Mouse (Mus musculus) activated CD4-positive, CD25-positive, alpha-beta regulatory T cell, adult 4 months (primary cell): Measurements from ENCODE around the gene Mras. TPM values are rescaled to one million over a fixed set of nuclear protein-coding genes. Genes with fewer than 3 reads are reported as not detected.

Experiments
- ATAC-seq: one replicate; pipeline ENCODE4 v1.8.0; 2017
- polyA plus RNA-seq, 2 experiments: library from polyadenylated mRNA; unstranded; fragments of 100-300 nt; shearing (Covaris generic); gene quantifications; one replicate each; pipeline ENCODE4 v1.2.1; 2017

Mras gene
- polyA plus RNA-seq, 2 experiments from 2014 or later: not detected

DNA sequence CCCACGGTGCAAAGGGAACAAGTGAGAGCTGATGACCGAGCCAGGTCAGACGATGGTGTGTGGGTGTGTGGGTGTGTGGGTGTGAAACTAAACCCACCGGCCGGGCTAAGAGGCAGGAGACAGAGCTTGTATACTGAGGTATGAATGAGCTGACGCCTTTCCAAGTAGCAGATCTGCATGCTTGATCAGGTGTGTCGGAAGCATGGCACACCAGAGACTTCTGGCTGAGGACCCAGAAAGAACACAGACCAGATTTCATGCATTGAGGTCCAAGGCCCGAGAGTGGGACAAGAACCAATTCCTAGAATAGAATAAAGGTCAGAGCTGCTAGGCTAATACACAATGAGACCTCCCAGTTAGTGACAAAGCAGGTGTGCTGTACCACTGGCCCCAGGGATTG lies 1.9 kb upstream of the Mras start:
- ATAC-seq: no peak

- ATAC-seq: no peak
These were observed 792 bp upstream of the Mras start for GRCm38 (mm10) chr9:99437781-99438565.

GRCm38 (mm10) chr9:99436182-99437030 lies 775 bp downstream of the Mras start:
- peak; percentile 49 for ATAC-seq

DNA sequence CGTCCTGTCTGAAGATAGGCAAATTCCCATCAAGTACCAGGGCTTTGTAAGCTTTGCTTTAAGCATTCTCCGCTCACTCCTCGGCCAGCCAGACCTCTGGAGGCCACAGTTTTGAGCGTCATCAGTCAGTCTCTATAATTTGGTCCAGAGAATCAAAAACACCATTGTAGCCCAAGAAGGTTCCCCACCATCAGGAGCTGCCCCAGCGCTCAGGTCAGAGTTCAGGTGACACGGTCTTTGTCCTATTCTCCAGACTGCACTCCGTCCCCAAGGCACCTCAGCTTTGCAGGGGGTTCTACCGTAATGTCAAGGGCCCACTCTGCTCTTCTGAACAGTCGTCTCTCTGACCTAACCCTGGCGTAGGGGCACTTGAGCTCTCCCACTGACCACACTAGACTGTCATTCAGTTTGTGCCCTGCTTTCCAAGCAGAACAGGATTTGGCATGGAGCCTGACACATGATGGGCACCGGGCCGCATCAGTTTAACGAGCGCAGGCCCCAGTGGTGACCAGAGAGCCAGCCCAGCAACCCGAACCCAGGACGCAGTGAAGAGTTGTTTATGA lies 1.5 kb downstream of the Mras start:
- no peak for ATAC-seq

DNA sequence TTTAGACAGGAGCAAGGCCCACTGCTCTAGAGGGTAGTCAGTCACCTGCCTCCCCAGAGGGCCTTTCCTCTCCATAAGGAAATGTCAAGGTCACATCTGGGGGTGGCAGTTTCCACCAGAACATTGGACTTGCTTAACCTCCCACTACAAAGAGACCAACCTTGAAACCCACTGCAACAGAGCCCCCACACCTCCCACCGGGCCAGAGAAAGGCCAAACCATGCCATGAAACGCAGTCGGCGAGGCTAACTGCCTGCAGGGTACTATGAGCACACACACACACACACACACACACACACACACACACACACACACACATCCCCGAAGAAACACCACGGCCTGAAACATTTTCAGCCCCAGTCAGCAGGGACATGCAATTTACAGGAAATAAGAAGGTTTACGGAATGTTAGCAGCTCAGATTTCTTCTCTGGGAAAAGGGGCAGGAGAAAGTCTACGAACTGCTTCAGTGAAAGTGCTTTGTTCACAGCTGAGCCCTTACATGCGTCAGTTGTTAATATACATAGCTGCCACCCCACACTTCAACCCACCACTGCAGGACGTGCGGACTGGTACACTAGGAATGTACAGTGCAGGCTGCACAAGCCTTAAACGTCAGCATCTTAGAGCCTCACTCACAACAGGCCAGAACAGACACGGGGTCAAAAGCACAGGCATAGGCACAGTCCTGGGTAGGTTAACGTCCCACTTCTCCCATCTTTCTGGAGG lies 2.1 kb downstream of the Mras start:
- no peak for ATAC-seq

GRCm38 (mm10) chr9:99432478-99432877 lies 4.7 kb downstream of the Mras start:
- no peak for ATAC-seq

GRCm38 (mm10) chr9:99431963-99432362 lies 5.2 kb downstream of the Mras start:
- no peak for ATAC-seq

DNA sequence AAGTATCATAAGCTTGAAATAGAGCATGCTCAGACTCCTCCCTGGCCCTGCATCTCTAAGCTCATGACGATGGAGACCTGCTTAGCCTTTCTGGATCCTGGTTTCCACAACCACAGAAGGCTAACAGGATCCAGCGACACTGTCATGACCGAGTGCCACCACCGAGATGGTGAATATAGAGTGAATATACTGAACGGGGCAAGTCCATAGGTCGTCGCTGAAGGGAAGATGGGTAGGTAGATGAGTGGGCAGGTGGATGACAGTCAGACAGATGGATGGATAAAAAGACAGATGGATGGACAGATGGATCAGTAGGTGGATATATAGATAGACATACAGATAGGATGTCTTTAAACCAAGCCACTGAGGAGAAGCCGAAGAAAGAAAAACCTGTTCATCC lies 5.8 kb downstream of the Mras start:
- no peak for ATAC-seq

- ATAC-seq: no peak
These were observed 6.4 kb downstream of the Mras start for GRCm38 (mm10) chr9:99430806-99431205.

DNA sequence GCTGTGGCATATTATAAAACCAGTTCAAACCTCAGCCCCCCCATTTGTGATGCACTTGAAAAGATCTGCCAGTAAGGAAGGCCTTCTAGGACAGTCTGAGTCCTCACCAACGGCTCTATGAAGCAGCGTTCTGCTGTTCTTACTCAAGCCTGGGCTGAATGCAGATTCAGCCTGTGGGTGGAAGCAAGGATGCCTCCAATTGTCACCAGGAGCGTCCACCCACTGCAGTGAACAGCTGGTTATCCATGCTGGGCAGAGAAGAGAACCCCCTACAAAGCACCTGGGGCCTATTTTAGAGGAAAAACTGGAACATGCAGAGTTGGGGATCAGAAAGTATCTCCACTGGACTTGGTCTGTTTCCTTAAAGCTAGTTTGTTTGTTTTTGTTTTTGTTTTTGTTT lies 7.3 kb downstream of the Mras start:
- ATAC-seq: no peak

- ATAC-seq: no peak
These were observed 8.4 kb downstream of the Mras start for GRCm38 (mm10) chr9:99428601-99429331.

DNA sequence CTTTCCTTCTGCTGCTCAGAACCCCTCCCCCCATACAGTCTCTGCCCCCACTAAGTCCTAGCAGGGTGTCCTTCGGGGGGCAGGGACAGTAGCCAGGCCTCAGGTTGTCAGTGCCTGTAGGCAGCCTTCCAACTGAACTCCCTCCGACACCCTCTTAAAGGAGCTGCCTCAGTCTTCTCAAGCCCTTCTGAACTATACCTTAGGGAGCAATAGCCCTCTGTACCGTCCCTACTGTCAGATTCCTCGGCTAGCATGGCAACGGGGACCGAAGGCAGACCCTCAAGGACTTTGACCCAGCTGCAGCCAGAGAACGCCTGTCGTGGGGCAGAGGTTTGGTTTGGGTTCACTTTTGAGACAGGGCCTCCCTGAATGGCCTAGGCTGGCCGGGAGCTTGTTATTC lies 11.9 kb downstream of the Mras start:
- ATAC-seq: no peak

DNA sequence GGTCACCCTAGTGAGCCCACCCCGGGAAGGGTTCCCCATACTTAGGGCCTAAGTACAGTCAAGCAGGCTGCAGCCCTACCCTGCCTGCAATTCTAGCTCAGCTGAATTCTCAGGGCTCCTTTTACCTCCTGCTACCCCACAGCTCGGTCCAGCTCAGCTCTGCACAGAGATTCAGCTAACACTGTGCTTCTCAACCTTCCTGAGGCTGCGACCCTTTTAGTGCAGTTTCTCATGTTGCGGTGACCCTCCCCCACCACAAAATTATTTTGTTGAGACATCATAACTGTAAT lies 12.7 kb downstream of the Mras start:
- ATAC-seq: no peak

DNA sequence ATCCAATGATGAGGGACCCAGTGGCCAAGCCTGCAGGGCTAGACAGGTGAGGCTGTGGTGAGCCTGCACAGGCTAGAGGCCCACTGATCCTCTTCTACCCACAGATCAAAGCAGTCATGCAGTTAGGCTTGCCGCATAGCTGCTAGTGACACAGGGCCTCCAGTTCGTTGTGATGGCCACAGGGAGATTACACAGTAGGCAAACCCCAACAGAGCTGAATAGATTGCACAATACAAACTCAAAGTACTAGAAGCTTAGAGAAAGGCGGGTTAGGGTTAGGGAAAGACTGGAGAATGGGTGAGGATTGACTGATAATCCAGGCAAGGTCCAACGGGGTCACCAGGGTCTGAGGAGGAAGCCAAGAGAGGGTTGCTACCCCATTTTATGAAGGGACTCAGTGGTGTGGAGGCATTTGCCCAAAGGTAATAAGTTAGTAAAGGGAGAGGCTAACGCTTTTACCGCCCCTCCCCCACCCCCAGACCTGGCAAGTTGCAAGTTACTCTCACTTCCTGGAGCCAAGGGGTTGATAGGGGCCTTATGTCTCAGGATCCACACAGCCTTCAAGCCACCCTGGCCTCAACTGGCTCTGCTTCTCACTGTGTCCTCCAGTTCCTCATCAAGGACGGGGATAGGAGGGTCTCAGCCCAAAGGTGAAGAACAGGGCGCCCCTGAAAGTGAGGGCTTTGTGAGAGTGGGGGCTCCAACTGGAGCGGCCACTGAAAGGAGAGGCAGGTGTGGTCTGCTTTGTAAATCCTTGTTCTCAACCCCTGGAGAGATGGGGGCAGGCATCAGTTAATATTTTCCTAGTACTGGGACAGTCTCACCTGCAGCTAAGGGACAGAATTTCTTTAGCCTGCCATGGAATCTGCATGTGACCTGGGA lies 13.2 kb downstream of the Mras start:
- ATAC-seq: no peak

DNA sequence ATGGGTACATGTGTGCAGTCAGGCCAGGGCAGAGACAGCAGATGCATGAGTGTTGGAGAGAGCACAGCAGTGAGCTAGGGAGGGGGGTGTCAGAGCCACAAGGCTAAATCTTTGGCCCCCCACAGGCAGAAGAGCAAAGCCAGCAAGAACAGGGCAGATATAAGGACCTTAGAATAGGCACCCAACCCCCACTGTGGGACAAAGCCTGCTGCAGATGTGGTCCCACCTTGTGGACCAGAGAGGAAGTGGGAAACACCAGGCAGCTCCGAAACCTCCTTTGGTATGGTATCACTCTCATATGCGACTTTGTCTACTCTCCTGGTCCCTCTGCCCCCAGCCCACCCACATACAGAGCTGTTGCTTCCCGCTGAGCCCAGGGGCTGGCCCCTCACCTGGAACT lies 15.3 kb downstream of the Mras start:
- ATAC-seq: no peak

DNA sequence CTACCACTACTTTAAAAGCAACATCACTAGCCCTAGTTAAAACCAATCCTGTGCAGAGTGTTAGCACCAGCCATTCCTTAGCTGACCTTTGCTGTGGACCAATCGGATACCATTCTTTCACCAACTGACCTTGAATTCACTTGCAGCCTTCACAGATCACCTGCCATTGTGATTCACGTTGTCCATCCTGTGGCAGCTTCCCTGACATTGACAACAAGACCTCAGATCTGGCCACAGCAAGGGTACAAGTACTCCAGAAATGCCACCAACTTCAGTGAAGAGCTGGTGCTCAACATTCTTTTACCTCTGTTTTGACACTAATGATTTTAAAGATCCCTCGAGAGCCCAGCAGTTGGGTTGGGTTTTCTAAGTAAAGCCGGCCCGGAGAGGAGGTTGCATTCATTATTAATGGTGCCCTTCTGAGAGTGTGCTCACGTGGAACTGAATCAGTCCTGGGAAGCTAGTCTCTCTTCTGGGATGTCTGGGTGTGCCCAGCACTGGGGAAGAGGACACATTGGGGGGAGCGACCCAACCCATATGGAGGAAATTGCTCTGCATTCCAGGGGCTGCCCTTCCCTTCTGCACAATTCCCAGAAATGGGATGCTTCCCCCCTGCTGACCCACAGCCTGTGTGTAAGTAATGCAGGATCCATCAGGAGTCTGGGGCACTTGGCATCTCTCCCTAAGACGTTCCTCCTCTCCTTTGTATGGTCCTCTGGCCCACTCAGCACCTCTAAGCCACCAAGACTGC lies 17.1 kb downstream of the Mras start:
- no peak for ATAC-seq

- ATAC-seq: no peak
These were observed 18.8 kb downstream of the Mras start for GRCm38 (mm10) chr9:99418377-99418776.

DNA sequence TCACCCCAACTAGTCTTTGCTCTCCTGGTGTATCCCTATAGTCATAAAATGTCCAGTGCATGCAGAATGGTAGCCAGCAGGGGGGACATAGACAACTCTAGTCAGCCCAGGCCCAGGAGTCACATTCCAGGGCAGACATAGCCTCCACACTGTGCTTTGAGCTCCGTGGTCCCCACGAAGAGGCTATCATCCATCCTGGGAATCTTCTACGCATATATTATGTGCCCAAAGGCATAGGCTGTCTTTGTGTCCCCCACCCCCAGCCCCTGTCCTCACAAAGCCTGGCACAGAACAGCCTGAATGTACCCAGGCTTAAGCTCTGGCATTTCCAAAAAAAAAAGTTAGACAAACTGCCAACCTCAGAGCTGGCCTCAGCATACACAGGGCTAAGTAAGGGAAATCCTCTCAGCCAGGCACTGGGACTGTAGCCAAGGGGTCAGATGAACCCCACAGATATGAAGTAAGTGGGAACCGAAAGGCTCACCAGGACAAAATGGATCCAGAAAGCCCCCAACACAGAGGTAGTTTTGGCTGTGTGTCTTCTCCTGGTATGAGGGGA lies 19.8 kb downstream of the Mras start:
- no peak for ATAC-seq

GRCm38 (mm10) chr9:99416809-99417208 lies 20.4 kb downstream of the Mras start:
- ATAC-seq: no peak

GRCm38 (mm10) chr9:99411785-99412184 lies 25.4 kb downstream of the Mras start:
- ATAC-seq: no peak
